Mouse (Mus musculus) hindbrain, embryonic 14.5 days (tissue): ENCODE measurements at regions not wholly inside any gene's neighbourhood (a gene's known extent, or its start where the extent isn't known, plus 50 kb on each side); places are given as distances from the start of the nearest gene placed in this dataset.

ENCODE experiments used
- ATAC-seq: fragments of 200-750 bp; cut with Nextera tagmentation; 2 replicates; pipeline ENCODE4 v1.8.0; 2017; ENCODE audit warnings: moderate number of reproducible peaks, mild to moderate bottlenecking, moderate TSS enrichment, moderate library complexity; ENCODE audit not compliant: low FRiP score
- DNase-seq: peaks from one replicate; pipeline ENCODE4 v3.0.0-alpha.2; 2015; ENCODE audit warnings: low spot score
- H3K27ac ChIP-seq: fragments of 300-500 bp; sonication (generic); 2 replicates; pipeline ENCODE4 v1.5.1; 2014; ENCODE audit warnings: mild to moderate bottlenecking, moderate library complexity
- H3K27me3 ChIP-seq: fragments of 300-500 bp; sonication (generic); 2 replicates; pipeline ENCODE4 v1.6.1; 2014; ENCODE audit warnings: mild to moderate bottlenecking, low read length, mixed read lengths; ENCODE audit not compliant: control insufficient read depth, insufficient read depth
- H3K36me3 ChIP-seq: fragments of 300-500 bp; sonication (generic); replicated peaks from 2 replicates; pipeline ENCODE4 v1.6.1; 2014; ENCODE audit not compliant: control insufficient read depth, insufficient read depth
- H3K4me1 ChIP-seq: fragments of 300-500 bp; sonication (generic); replicated peaks from 2 replicates; pipeline ENCODE4 v1.6.1; 2014; ENCODE audit warnings: antibody characterized with exemption, low read length, mixed read lengths; ENCODE audit not compliant: control insufficient read depth, insufficient read depth
- H3K4me2 ChIP-seq: fragments of 300-500 bp; sonication (generic); replicated peaks from 2 replicates; pipeline ENCODE4 v1.6.1; 2014; ENCODE audit warnings: mild to moderate bottlenecking, moderate library complexity
- H3K4me3 ChIP-seq: fragments of 300-500 bp; sonication (generic); replicated peaks from 2 replicates; pipeline ENCODE4 v1.5.1; 2014; ENCODE audit warnings: mild to moderate bottlenecking, low read length
- H3K9ac ChIP-seq: fragments of 300-500 bp; sonication (generic); 2 replicates; pipeline ENCODE4 v1.6.1; 2014
- H3K9me3 ChIP-seq: fragments of 300-500 bp; sonication (generic); 2 replicates; pipeline ENCODE4 v1.6.1; 2016; ENCODE audit warnings: low read length; ENCODE audit not compliant: control insufficient read depth
- WGBS: fragments of 180-500 bp; shearing (Covaris S2); extraction: QIAGEN DNeasy Blood & Tissue Kit; methylation state at CpG from one replicate; pipeline ENCODE4 v1.1.7; 2014; 5-methylcytosine and 5-hydroxymethylcytosine counted together

- Histone ChIP-seq H3K9me3 (no peaks in the 10 kb centered on the region), H3K9ac (no peak overlapping the region), H3K27ac (no peak overlapping the region), H3K27me3 (no peaks in the 10 kb centered on the region), H3K4me3 (no peak overlapping the region), H3K4me2 (no peak overlapping the region), H3K36me3 (no peaks in the 10 kb centered on the region), H3K4me1 (no peaks in the 10 kb centered on the region)
- no peak for ATAC-seq
- DNase-seq: no peak
- WGBS: 96% methylated on average over 1 of the region's 1 CpGs
These were observed 1361.4 kb downstream of the Gsdmc2 start for GRCm38 (mm10) chr15:62483534-62483933.

- H3K27me3 ChIP-seq: no peaks in the 10 kb centered on the region
- no peak overlapping the region for H3K27ac ChIP-seq
- 87% methylated on average over 7 of the region's 7 CpGs for WGBS
- H3K9ac ChIP-seq: no peak overlapping the region
- no peak overlapping the region for H3K4me2 ChIP-seq
- H3K4me1 ChIP-seq: no peaks in the 10 kb centered on the region
- no peaks in the 10 kb centered on the region; the same call in 1 of the 2 replicates for H3K9me3 ChIP-seq
- H3K4me3 ChIP-seq: no peak overlapping the region
- ATAC-seq (no peak), DNase-seq (no peak)
- H3K36me3 ChIP-seq: no peaks in the 10 kb centered on the region
These were observed 1362.6 kb downstream of the Gsdmc2 start for GRCm38 (mm10) chr15:62482357-62482756.

GRCm38 (mm10) chr15:62477779-62478178 is 1367.2 kb downstream of the Gsdmc2 start:
- ATAC-seq (no peak), DNase-seq (no peak)
- Histone ChIP-seq H3K4me1 (no peaks in the 10 kb centered on the region), H3K27me3 (no peaks in the 10 kb centered on the region; the same call in 1 of the 2 replicates), H3K9me3 (no peaks in the 10 kb centered on the region; the same call in 1 of the 2 replicates), H3K4me3 (no peak overlapping the region), H3K4me2 (no peak overlapping the region), H3K27ac (no peak overlapping the region), H3K36me3 (no peaks in the 10 kb centered on the region), H3K9ac (no peak overlapping the region)
- 88% methylated on average over 2 of the region's 2 CpGs for WGBS

GRCm38 (mm10) chr15:62476452-62476851 is 1368.5 kb downstream of the Gsdmc2 start:
- Histone ChIP-seq H3K9me3 (no peaks in the 10 kb centered on the region; the same call in 1 of the 2 replicates), H3K27ac (no peak overlapping the region), H3K4me2 (no peak overlapping the region), H3K36me3 (no peaks in the 10 kb centered on the region), H3K4me3 (no peak overlapping the region), H3K4me1 (no peaks in the 10 kb centered on the region), H3K9ac (no peak overlapping the region), H3K27me3 (no peaks in the 10 kb centered on the region; the same call in 1 of the 2 replicates)
- 78% methylated on average over 4 of the region's 4 CpGs for WGBS
- ATAC-seq (no peak), DNase-seq (no peak)

- 0 out of 2 replicates have a peak, but pooled peaks have one; percentile 24 for ATAC-seq
These were observed 1374.2 kb downstream of the Gsdmc2 start for GRCm38 (mm10) chr15:62470683-62471331.

GRCm38 (mm10) chr15:62468076-62468475 is 1376.9 kb downstream of the Gsdmc2 start:
- DNase-seq (no peak), ATAC-seq (no peak)
- peaks cover 2% of the 10 kb centered on the region; the same call in 1 of the 2 replicates for H3K4me1 ChIP-seq
- H3K27ac ChIP-seq: no peak overlapping the region
- no peak overlapping the region for H3K9ac ChIP-seq
- no peak overlapping the region for H3K4me3 ChIP-seq
- H3K36me3 ChIP-seq: no peaks in the 10 kb centered on the region
- H3K27me3 ChIP-seq: no peaks in the 10 kb centered on the region
- 55% methylated on average over 3 of the region's 3 CpGs for WGBS
- no peak overlapping the region for H3K4me2 ChIP-seq
- no peaks in the 10 kb centered on the region for H3K9me3 ChIP-seq

More at GRCm38 (mm10) chr15:62470683-62471331, 1374.2 kb downstream of the Gsdmc2 start:
- H3K36me3 ChIP-seq: no peaks in the 10 kb centered on the region
- H3K27ac ChIP-seq: no peak overlapping the region
- no peak for DNase-seq
- no peaks in the 10 kb centered on the region; the same call in 1 of the 2 replicates for H3K27me3 ChIP-seq
- no peak overlapping the region for H3K9ac ChIP-seq
- 16% methylated on average over 7 of the region's 7 CpGs for WGBS
- H3K9me3 ChIP-seq: no peaks in the 10 kb centered on the region
- H3K4me3 ChIP-seq: no peak overlapping the region
- H3K4me2 ChIP-seq: no peak overlapping the region
- H3K4me1 ChIP-seq: no peaks in the 10 kb centered on the region

GRCm38 (mm10) chr15:62466856-62467255 is 1378.1 kb downstream of the Gsdmc2 start:
- H3K4me2 ChIP-seq: no peak overlapping the region
- H3K9ac ChIP-seq: no peak overlapping the region
- no peak for DNase-seq
- no peak overlapping the region for H3K27ac ChIP-seq
- no peaks in the 10 kb centered on the region for H3K27me3 ChIP-seq
- H3K36me3 ChIP-seq: no peaks in the 10 kb centered on the region
- H3K4me3 ChIP-seq: no peak overlapping the region
- H3K4me1 ChIP-seq: peaks cover 4% of the 10 kb centered on the region; the same call in 1 of the 2 replicates
- H3K9me3 ChIP-seq: no peaks in the 10 kb centered on the region
- ATAC-seq: no peak

GRCm38 (mm10) chr15:62465026-62465839 is 1379.7 kb downstream of the Gsdmc2 start:
- 64% methylated on average over 6 of the region's 6 CpGs for WGBS
- Histone ChIP-seq H3K27me3 (no peaks in the 10 kb centered on the region), H3K9me3 (no peaks in the 10 kb centered on the region), H3K4me3 (no peak overlapping the region), H3K36me3 (no peaks in the 10 kb centered on the region), H3K4me2 (no peak overlapping the region), H3K27ac (no peak overlapping the region), H3K4me1 (peaks cover 4% of the 10 kb centered on the region; the same call in 1 of the 2 replicates), H3K9ac (no peak overlapping the region)
- ATAC-seq (no peak), DNase-seq (no peak)

GRCm38 (mm10) chr15:62462698-62463097 is 1382.3 kb downstream of the Gsdmc2 start:
- Histone ChIP-seq H3K27ac (no peak overlapping the region), H3K4me1 (peaks cover 4% of the 10 kb centered on the region; the same call in 1 of the 2 replicates), H3K4me2 (no peak overlapping the region), H3K9ac (no peak overlapping the region), H3K27me3 (no peaks in the 10 kb centered on the region), H3K4me3 (no peak overlapping the region), H3K9me3 (no peaks in the 10 kb centered on the region), H3K36me3 (no peaks in the 10 kb centered on the region)
- peak; percentile 36 for DNase-seq
- 14% methylated on average over 3 of the region's 3 CpGs for whole genome bisulfite sequencing
- peak; percentile 87; the same call in 1 of the 2 replicates for ATAC-seq
